Mouse (Mus musculus): ENCODE data around the gene Rab44. TPM values are rescaled to one million over a fixed set of nuclear protein-coding genes. Genes with fewer than 3 reads are reported as not detected.

Gene Rab44
- polyA plus RNA-seq, 1 experiment = 0.23 TPM

DNA sequence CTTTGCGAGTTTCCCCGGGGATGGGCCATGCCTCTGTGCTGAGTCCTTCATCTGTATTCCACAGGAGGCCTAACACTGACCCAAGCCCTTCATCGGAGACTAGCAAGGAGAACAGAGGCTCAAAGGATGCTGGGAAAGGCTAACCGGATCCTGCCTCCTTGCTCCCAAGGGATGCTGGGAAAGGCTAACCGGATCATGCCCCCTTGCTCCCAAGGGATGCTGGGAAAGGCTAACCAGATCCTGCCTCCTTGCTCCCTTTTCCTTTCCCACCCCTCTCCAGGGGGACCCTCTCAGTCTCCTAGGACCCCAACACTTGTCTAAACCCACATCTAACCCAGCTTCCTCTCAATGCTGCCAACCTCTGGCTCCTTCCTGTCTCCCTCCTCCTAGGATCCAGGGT is 45.4 kb downstream of the Rab44 start:
- no peak for DNase-seq (ENCODE audit: low read depth)

GRCm38 (mm10) chr17:29159743-29160455 is 46.0 kb downstream of the Rab44 start:
- no peak for DNase-seq (ENCODE audit: low read depth)
- no peak for TF ChIP-seq CTCF (IDR thresholded peaks at IDR 0.05; ENCODE audit: borderline replicate concordance, extremely low read depth, insufficient read depth, insufficient read length)

More for the DNA sequence above, 45.4 kb downstream of the Rab44 start:
- no peak for TF ChIP-seq POLR2A (IDR thresholded peaks at IDR 0.05; ENCODE audit: borderline replicate concordance, extremely low read depth, insufficient read depth, insufficient read length, poor library complexity, severe bottlenecking)

- TF ChIP-seq CTCF (IDR thresholded peaks at IDR 0.05; ENCODE audit: borderline replicate concordance, extremely low read depth, insufficient read depth, insufficient read length) (no peak), POLR2A (IDR thresholded peaks at IDR 0.05; ENCODE audit: borderline replicate concordance, extremely low read depth, insufficient read depth, insufficient read length, poor library complexity, severe bottlenecking) (no peak)
- no peak for DNase-seq (ENCODE audit: low read depth)
These were observed 48.4 kb downstream of the Rab44 start for GRCm38 (mm10) chr17:29162334-29162733.

GRCm38 (mm10) chr17:29164469-29165111 is 50.6 kb downstream of the Rab44 start:
- DNase-seq (ENCODE audit: low read depth) = peak; percentile 62
- TF ChIP-seq POLR2A (IDR thresholded peaks at IDR 0.05; ENCODE audit: borderline replicate concordance, extremely low read depth, insufficient read depth, insufficient read length, poor library complexity, severe bottlenecking) (no peak), CTCF (IDR thresholded peaks at IDR 0.05; ENCODE audit: borderline replicate concordance, extremely low read depth, insufficient read depth, insufficient read length) (no peak)

- DNase-seq (ENCODE audit: low read depth) = peak; percentile 83
- no peak for TF ChIP-seq CTCF (IDR thresholded peaks at IDR 0.05; ENCODE audit: borderline replicate concordance, extremely low read depth, insufficient read depth, insufficient read length)
- no peak for TF ChIP-seq POLR2A (IDR thresholded peaks at IDR 0.05; ENCODE audit: borderline replicate concordance, extremely low read depth, insufficient read depth, insufficient read length, poor library complexity, severe bottlenecking)
These were observed 51.5 kb downstream of the Rab44 start for GRCm38 (mm10) chr17:29165452-29165851.

DNA sequence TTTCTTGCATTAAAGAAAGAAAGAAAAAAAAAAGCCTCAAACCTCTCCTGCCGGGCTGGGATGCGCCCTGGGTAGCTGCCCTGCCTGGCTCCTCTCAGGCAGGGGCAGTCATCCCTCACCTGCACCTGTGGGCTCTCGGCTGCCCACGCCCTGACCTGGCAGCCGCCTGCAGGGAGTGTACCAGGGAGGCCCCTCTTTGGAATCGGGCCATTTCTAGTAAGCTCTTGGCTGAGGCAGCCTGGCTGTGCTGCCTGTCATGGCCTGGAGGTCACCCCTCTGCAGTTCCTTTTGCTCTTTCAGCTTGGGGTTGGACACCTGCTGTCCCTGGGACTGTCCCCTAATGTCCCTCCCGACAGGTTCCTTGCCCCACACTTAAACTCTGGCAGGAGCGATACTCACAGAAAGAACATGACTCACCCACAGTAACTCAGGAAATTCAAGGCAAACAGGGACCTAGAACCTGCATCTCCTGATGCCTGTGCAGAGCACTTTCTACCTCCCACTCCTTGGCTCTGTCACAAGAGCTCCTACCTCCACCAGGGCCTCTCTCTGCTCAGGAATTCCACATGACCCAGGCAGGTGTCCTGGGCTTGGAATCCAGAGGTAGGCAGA is 52.1 kb downstream of the Rab44 start:
- no peak for TF ChIP-seq CTCF (IDR thresholded peaks at IDR 0.05; ENCODE audit: borderline replicate concordance, extremely low read depth, insufficient read depth, insufficient read length)
- no peak for TF ChIP-seq POLR2A (IDR thresholded peaks at IDR 0.05; ENCODE audit: borderline replicate concordance, extremely low read depth, insufficient read depth, insufficient read length, poor library complexity, severe bottlenecking)
- DNase-seq (ENCODE audit: low read depth) = no peak

DNA sequence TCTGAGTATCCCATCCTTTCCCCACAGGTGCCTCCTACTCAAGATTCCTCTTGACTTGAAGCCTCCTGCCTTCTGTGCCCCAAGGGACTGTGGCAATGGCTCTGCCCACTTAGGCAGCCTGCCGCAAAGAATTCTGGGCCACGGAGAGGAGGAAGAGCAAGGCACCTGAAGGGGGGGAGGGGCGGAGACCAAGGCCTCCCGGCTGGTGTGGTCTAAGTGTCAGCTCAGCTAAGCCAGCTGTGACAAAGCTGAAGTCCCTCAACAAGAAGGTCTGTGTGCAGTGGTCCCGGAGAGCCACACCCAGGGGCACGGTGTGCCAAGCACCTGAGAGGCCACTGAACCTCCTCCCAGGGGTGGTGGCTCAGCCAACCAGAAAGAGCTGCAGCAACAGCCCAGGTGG is 53.4 kb downstream of the Rab44 start:
- TF ChIP-seq POLR2A (IDR thresholded peaks at IDR 0.05; ENCODE audit: borderline replicate concordance, extremely low read depth, insufficient read depth, insufficient read length, poor library complexity, severe bottlenecking) = no peak
- no peak for TF ChIP-seq CTCF (IDR thresholded peaks at IDR 0.05; ENCODE audit: borderline replicate concordance, extremely low read depth, insufficient read depth, insufficient read length)
- no peak for DNase-seq (ENCODE audit: low read depth)

- TF ChIP-seq CTCF (IDR thresholded peaks at IDR 0.05; ENCODE audit: borderline replicate concordance, extremely low read depth, insufficient read depth, insufficient read length) (no peak), POLR2A (IDR thresholded peaks at IDR 0.05; ENCODE audit: borderline replicate concordance, extremely low read depth, insufficient read depth, insufficient read length, poor library complexity, severe bottlenecking) (no peak)
- no peak for DNase-seq (ENCODE audit: low read depth)
These were observed 54.5 kb downstream of the Rab44 start for GRCm38 (mm10) chr17:29168438-29168837.

DNA sequence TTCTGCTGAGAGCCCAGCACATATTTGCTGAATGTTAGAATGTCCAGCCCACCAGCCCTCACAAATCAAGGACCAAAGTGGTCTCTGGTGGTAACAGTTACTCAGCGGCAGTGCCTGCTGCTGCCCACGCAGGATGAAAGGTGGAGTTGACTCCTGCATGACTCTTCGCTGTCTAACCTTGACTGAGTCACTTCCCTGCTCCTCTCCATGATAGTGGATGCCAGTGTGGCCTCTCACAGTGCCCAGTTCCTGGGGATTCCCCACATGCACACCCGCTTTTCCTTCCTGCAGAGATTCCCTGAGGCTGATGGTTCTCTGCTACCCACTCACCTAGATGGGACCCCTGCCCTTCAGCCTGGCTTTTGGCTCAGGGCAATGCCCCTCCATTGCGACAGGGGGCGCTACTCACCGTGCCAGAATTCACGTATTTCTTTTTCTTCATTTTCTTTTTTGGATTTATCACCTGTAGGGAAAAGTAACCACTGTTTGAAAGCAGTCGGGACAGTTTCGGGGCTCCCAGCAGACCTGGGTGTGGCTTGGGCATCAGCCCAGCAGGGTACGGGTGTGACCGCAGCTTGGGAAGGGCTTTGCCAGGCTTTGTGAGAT is 55.2 kb downstream of the Rab44 start:
- TF ChIP-seq POLR2A (IDR thresholded peaks at IDR 0.05; ENCODE audit: borderline replicate concordance, extremely low read depth, insufficient read depth, insufficient read length, poor library complexity, severe bottlenecking) = no peak
- peak; percentile 52; the same call in 1 of the 2 replicates for TF ChIP-seq CTCF (IDR thresholded peaks at IDR 0.05; ENCODE audit: borderline replicate concordance, extremely low read depth, insufficient read depth, insufficient read length)
- DNase-seq (ENCODE audit: low read depth) = no peak

- no peak for DNase-seq (ENCODE audit: low read depth)
- TF ChIP-seq CTCF (IDR thresholded peaks at IDR 0.05; ENCODE audit: borderline replicate concordance, extremely low read depth, insufficient read depth, insufficient read length) (no peak), POLR2A (IDR thresholded peaks at IDR 0.05; ENCODE audit: borderline replicate concordance, extremely low read depth, insufficient read depth, insufficient read length, poor library complexity, severe bottlenecking) (no peak)
These were observed 56.6 kb downstream of the Rab44 start for GRCm38 (mm10) chr17:29170431-29171000.
